In genomic region chr13:119432041-119432440, GRCm38 (mm10) we compare ENCODE assay signal across 14 mouse cellular contexts. TPM values are rescaled to one million over a fixed set of nuclear protein-coding genes. Genes with fewer than 3 reads are reported as not detected.
DNase-seq lines count a peak whose midpoint lies in the region; ATAC-seq lines count a peak whose summit lies in the region.
"Had no signal": no experiment of that assay in that cellular context is flagged by ENCODE, and none has a peak within 500 bp of the region (broad histone marks: within the 10 kb centered on the region; RNA-seq: fewer than 3 reads in every experiment).

No protein-coding gene starts in this region.

- no peaks in the 10 kb centered on the region for H3K27me3 ChIP-seq in heart, embryonic 13.5 days (replicated peaks)
- no peaks in the 10 kb centered on the region for H3K27me3 ChIP-seq in limb, embryonic 12.5 days
- H3K27me3 ChIP-seq in limb, embryonic 10.5 days (ENCODE audit: low read depth, poor library complexity, severe bottlenecking), result no peaks in the 10 kb centered on the region
- H3K27me3 ChIP-seq in forebrain, embryonic 16.5 days (replicated peaks; ENCODE audit: control insufficient read depth, insufficient read depth, low read length), result no peaks in the 10 kb centered on the region

- H3K27ac ChIP-seq in heart, embryonic 13.5 days (replicated peaks), result no peak overlapping the region
- no peak overlapping the region for H3K27ac ChIP-seq in limb, embryonic 12.5 days
- H3K27ac ChIP-seq in limb, embryonic 10.5 days, result no peak overlapping the region
- H3K27ac ChIP-seq in forebrain, embryonic 16.5 days (ENCODE audit: low read length), result no peak overlapping the region

- H3K4me2 ChIP-seq in heart, embryonic 13.5 days, result peak overlapping the region; percentile 81; the same call in 1 of the 2 replicates
- 0 out of 2 replicates have a peak overlapping the region, but pooled peaks have one; percentile 66 for H3K4me2 ChIP-seq in limb, embryonic 12.5 days
- H3K4me2 ChIP-seq in forebrain, embryonic 16.5 days (ENCODE audit: low read length), result peak overlapping the region; percentile 14; the same call in 1 of the 2 replicates

- intact Hi-C loops in heart, postnatal 25 days (cut with DNase I), result no loop called here

- ATAC-seq in heart, embryonic 13.5 days (ENCODE audit: extremely low read depth, insufficient number of reproducible peaks, low FRiP score, low TSS enrichment), result no peak
- no peak for ATAC-seq in limb, embryonic 12.5 days (ENCODE audit: insufficient number of reproducible peaks, insufficient read depth, low FRiP score, low TSS enrichment, low read depth)
- no peak for ATAC-seq in forebrain, embryonic 16.5 days

- peaks cover 43% of the 10 kb centered on the region for H3K36me3 ChIP-seq in heart, embryonic 13.5 days
- peaks cover 31% of the 10 kb centered on the region for H3K36me3 ChIP-seq in limb, embryonic 12.5 days
- peaks cover 60% of the 10 kb centered on the region for H3K36me3 ChIP-seq in limb, embryonic 10.5 days
- no peaks in the 10 kb centered on the region; the same call in 1 of the 2 replicates for H3K36me3 ChIP-seq in forebrain, embryonic 16.5 days (ENCODE audit: control insufficient read depth, insufficient read depth)

- H3K4me3 ChIP-seq in heart, embryonic 13.5 days, result no peak overlapping the region
- no peak overlapping the region for H3K4me3 ChIP-seq in limb, embryonic 12.5 days (replicated peaks)
- no peak overlapping the region for H3K4me3 ChIP-seq in limb, embryonic 10.5 days
- no peak overlapping the region for H3K4me3 ChIP-seq in forebrain, embryonic 16.5 days (replicated peaks; ENCODE audit: low read length)
- H3K4me3 ChIP-seq: myocyte had no signal

- WGBS in heart, embryonic 13.5 days, result 75% methylated on average over 1 of the region's 1 CpGs
- 89% methylated on average over 1 of the region's 1 CpGs for WGBS in limb, embryonic 12.5 days
- WGBS in limb, embryonic 10.5 days, result 93% methylated on average over 1 of the region's 1 CpGs
- 53% methylated on average over 1 of the region's 1 CpGs for WGBS in forebrain, embryonic 16.5 days

- DNase-seq in heart, postnatal 25 days (ENCODE audit: low spot score), result no peak
- DNase-seq in limb, embryonic 10.5 days (ENCODE audit: low spot score), result no peak
- DNase-seq in 3T3-L1 (ENCODE audit: low read depth, low spot score), result peak; percentile 24
- no peak for DNase-seq in urinary bladder, postnatal 4 days (ENCODE audit: low spot score in 2 of 2)
- DNase-seq in right cerebral cortex, postnatal 25 days, result no peak
- DNase-seq: adrenal gland, postnatal 25 days; cerebellum, postnatal 14 days; gastrocnemius, postnatal 10 days; heart, postnatal 36 days had no signal

- peaks cover 26% of the 10 kb centered on the region for H3K4me1 ChIP-seq in heart, embryonic 13.5 days
- H3K4me1 ChIP-seq in limb, embryonic 12.5 days (replicated peaks), result peaks cover 19% of the 10 kb centered on the region
- peaks cover 16% of the 10 kb centered on the region for H3K4me1 ChIP-seq in limb, embryonic 10.5 days
- H3K4me1 ChIP-seq in forebrain, embryonic 16.5 days (replicated peaks; ENCODE audit: control insufficient read depth, insufficient read depth, low read length), result peaks cover 16% of the 10 kb centered on the region

- H3K9ac ChIP-seq in heart, embryonic 13.5 days, result no peak overlapping the region
- no peak overlapping the region for H3K9ac ChIP-seq in limb, embryonic 12.5 days (replicated peaks)
- no peak overlapping the region for H3K9ac ChIP-seq in forebrain, embryonic 16.5 days (replicated peaks; ENCODE audit: low read depth, low read length)

- H3K9me3 ChIP-seq in heart, embryonic 13.5 days, result no peaks in the 10 kb centered on the region
- H3K9me3 ChIP-seq in limb, embryonic 12.5 days, result no peaks in the 10 kb centered on the region
- H3K9me3 ChIP-seq in limb, embryonic 10.5 days (replicated peaks), result no peaks in the 10 kb centered on the region
- no peaks in the 10 kb centered on the region for H3K9me3 ChIP-seq in forebrain, embryonic 16.5 days (ENCODE audit: control insufficient read depth, low read length)

RNA-seq across cellular contexts. Expression of gene Paip1, which starts 3.6 kb away (rescaled TPM):
- 32.5 and 34.9 TPM in 2 replicates for polyA plus RNA-seq in heart, embryonic 13.5 days (2015; fragmentation: Nextera tagmentation; extraction: Ambion mirVana)
- 100 to 1,000 TPM; 102 to 105 TPM for total RNA-seq in heart, postnatal 25 days (2021)
- 89.0 and 117 TPM in 2 replicates for polyA plus RNA-seq in limb, embryonic 12.5 days (2016; fragmentation: Nextera tagmentation; extraction: Ambion mirVana)
- 86.9 and 93.3 TPM in 2 replicates for polyA plus RNA-seq in limb, embryonic 10.5 days (2016; fragmentation: Nextera tagmentation; extraction: Ambion mirVana)
- polyA plus RNA-seq in forebrain, embryonic 16.5 days (2015; fragmentation: Nextera tagmentation; extraction: Ambion mirVana), result 157 and 169 TPM in 2 replicates

RNA-seq across cellular contexts. Expression of gene 4833420G17Rik, which starts 30.5 kb away (rescaled TPM):
- polyA plus RNA-seq in heart, embryonic 13.5 days (2015; fragmentation: Nextera tagmentation; extraction: Ambion mirVana), result 35.4 and 38.2 TPM in 2 replicates
- total RNA-seq in heart, postnatal 25 days (2021), result 1 to 10 TPM; 8.7 to 9.6 TPM
- 93.8 and 101 TPM in 2 replicates for polyA plus RNA-seq in limb, embryonic 12.5 days (2016; fragmentation: Nextera tagmentation; extraction: Ambion mirVana)
- polyA plus RNA-seq in limb, embryonic 10.5 days (2016; fragmentation: Nextera tagmentation; extraction: Ambion mirVana), result 75.5 and 83.3 TPM in 2 replicates
- polyA plus RNA-seq in forebrain, embryonic 16.5 days (2015; fragmentation: Nextera tagmentation; extraction: Ambion mirVana), result 128 and 131 TPM in 2 replicates

RNA-seq across cellular contexts. Expression of gene Tmem267, which starts 55.8 kb away (rescaled TPM):
- polyA plus RNA-seq in heart, embryonic 13.5 days (2015; fragmentation: Nextera tagmentation; extraction: Ambion mirVana), result 0.74 and 0.97 TPM in 2 replicates
- total RNA-seq in heart, postnatal 25 days (2021), result 10 to 100 TPM; 11.7 to 13.2 TPM
- 0.96 and 1.5 TPM in 2 replicates for polyA plus RNA-seq in limb, embryonic 12.5 days (2016; fragmentation: Nextera tagmentation; extraction: Ambion mirVana)
- polyA plus RNA-seq in limb, embryonic 10.5 days (2016; fragmentation: Nextera tagmentation; extraction: Ambion mirVana), result 0.93 and 1.2 TPM in 2 replicates
- 3.4 and 3.9 TPM in 2 replicates for polyA plus RNA-seq in forebrain, embryonic 16.5 days (2015; fragmentation: Nextera tagmentation; extraction: Ambion mirVana)

RNA-seq across cellular contexts. Expression of gene 3110070M22Rik, which starts 56.1 kb away (rescaled TPM):
- polyA plus RNA-seq in heart, embryonic 13.5 days (2015; fragmentation: Nextera tagmentation; extraction: Ambion mirVana), result 0.84 and 0.90 TPM in 2 replicates
- total RNA-seq in heart, postnatal 25 days (2021), result 1 to 10 TPM; 1.0 to 1.7 TPM
- polyA plus RNA-seq in limb, embryonic 12.5 days (2016; fragmentation: Nextera tagmentation; extraction: Ambion mirVana), result 1.1 and 1.7 TPM in 2 replicates
- polyA plus RNA-seq in limb, embryonic 10.5 days (2016; fragmentation: Nextera tagmentation; extraction: Ambion mirVana), result 1.0 and 1.3 TPM in 2 replicates
- polyA plus RNA-seq in forebrain, embryonic 16.5 days (2015; fragmentation: Nextera tagmentation; extraction: Ambion mirVana), result 1.5 and 2.1 TPM in 2 replicates
- total RNA-seq: ES-E14 had no signal

Comparison
In these comparisons a context has a peak if more than half of its experiments do, and no peak if none do; other contexts are left out.
1. H3K4me2 ChIP-seq: peak in every context shown above with its lines; median percentile 81 in heart, embryonic 13.5 days; 66 in limb, embryonic 12.5 days; 14 in forebrain, embryonic 16.5 days.